Mouse (Mus musculus): Measurements from ENCODE around the gene Pram1.
"Not testable (repeated sequence)": the region's sequence is repeated elsewhere in the genome, so short reads cannot be mapped to it uniquely, and the experiment has no call there.

The Pram1 gene

GRCm38 (mm10) chr17:33637516-33638276 lies at the start of gene Pram1:
TSS of gene Pram1 (plus strand) at chr17:33638056.
- DNase-seq, result no peak

- DNase-seq, result no peak
Measured at GRCm38 (mm10) chr17:33597271-33597670, 40.6 kb upstream of the Pram1 start.

DNA sequence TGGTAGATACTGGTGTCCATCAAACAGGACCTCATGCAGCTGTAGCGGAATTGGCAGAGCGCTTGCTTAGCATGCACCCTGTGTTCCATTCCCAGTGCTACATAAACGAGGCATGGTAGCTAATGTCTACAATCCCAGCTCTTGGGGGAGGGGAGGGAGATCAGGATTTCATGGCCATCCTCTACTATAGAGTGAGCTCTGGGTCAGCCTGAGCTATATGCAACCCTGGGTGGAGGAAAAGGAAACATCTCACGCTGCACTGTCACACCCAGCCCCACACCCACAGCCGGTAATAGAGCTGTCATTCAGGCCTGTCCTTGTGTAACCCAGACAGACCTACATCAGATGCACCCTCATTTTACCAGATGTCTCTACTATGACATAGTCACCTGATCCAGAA lies 39.4 kb upstream of the Pram1 start:
- DNase-seq, result no peak

DNA sequence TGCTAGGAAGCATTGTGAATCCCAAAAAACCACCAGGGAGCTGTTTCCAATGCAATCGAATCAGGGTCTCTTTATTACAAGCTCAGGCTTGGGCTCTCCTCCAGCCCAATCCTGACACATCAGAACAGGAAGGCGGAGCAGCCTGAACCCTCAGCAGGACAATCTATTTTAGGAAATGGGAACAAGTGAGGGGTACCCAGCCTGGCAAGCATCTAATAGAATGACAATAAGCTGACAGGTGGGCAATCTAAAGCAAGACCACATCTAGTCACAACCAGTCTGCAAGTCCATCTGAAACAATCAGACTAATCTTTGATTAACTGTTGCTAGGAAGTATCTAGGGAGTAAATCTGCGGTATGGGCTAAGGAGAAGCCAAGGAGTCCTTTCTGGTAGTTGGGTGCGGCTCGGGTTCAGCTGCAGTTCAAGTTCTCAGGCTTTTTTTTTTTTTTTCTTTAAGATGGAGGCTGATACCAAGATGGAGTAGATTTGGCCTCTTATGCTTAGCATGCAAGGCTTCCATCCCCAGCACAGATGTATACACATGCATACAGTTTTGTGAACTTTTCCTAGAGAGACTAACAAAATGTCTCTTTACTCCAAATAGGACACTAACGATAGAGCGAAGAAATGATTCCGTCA lies 37.9 kb upstream of the Pram1 start:
- DNase-seq, result no peak

- DNase-seq, result no peak
Measured at GRCm38 (mm10) chr17:33600831-33601230, 37.0 kb upstream of the Pram1 start.

- no peak for DNase-seq
Measured at GRCm38 (mm10) chr17:33601947-33602346, 35.9 kb upstream of the Pram1 start.

GRCm38 (mm10) chr17:33607273-33607672 lies 30.6 kb upstream of the Pram1 start:
- no peak for DNase-seq

- no peak for DNase-seq
Measured at GRCm38 (mm10) chr17:33610548-33610947, 27.3 kb upstream of the Pram1 start.

DNA sequence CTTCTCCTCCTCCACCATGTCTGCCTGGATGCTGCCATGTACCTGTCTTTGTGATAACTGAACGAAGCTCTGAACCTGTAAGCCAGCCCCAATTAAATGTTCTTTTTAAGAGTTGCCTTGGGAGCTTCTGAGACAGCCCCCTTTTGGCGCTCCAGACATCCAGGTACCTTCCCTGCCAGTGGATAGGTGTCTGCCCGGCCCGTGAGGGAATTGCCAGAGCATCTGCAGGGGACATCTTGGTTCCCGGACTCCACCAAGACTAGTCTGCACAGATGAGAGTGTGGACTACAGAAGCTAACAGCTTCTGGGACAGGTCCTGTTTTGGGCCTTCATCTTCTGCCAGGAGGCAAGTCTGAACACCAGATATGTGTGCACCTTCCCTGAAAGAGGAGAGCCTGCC lies 24.1 kb upstream of the Pram1 start:
- not testable (repeated sequence) for DNase-seq

DNA sequence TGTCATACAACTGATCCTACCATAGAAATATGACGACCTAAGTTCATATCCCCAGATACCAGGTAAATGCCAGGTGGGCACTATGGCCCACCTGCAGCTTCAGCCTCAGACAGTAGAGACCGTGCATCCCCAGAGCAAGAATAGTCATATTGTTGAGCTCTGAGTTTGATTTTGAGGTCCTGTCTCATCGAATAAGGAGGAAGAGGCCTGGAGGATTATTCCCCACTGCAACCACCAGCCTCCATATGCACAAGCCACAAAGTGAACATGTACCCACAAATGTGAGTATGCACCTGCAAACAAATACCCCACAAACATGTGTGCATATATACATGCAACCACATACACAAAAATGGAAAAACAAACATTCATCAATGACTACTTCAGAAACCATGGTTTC lies 10.6 kb upstream of the Pram1 start:
- no peak for DNase-seq

- DNase-seq, result peak; percentile 91
Measured at GRCm38 (mm10) chr17:33628621-33629486, 9.0 kb upstream of the Pram1 start, which contains the start of gene Zfp414. TSS of gene Zfp414 (plus strand) at chr17:33629090.

DNA sequence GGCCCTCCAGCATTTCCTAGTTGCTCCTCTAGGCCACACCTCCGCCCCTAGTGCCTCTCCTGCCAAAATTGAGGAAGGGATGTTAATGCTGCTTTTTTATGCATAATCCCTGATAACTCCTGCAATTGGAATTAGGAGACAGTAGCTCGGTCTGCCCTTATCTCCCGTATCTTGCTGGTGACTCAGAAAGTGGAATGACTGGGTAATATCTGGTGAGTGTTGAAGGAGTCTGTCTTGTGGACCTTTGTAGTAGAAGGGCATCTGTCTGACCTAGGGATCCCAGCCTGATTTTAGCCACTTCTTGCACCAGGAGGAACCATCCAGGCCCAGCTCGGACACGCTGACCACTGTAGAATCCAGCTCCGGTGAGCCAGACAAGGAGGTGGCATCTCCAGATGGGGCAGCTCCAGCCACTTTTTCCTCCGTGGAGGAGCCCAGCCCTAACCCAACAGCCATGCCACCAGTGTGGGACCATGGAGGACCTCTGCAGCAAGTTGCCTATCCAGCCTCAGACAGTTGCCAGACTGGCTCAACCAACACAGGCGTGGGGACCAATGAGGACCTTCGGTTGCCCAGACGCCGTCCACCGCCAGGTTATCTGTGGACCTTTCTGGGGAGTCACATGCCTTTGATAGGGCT lies 8.2 kb upstream of the Pram1 start:
- no peak for DNase-seq

DNA sequence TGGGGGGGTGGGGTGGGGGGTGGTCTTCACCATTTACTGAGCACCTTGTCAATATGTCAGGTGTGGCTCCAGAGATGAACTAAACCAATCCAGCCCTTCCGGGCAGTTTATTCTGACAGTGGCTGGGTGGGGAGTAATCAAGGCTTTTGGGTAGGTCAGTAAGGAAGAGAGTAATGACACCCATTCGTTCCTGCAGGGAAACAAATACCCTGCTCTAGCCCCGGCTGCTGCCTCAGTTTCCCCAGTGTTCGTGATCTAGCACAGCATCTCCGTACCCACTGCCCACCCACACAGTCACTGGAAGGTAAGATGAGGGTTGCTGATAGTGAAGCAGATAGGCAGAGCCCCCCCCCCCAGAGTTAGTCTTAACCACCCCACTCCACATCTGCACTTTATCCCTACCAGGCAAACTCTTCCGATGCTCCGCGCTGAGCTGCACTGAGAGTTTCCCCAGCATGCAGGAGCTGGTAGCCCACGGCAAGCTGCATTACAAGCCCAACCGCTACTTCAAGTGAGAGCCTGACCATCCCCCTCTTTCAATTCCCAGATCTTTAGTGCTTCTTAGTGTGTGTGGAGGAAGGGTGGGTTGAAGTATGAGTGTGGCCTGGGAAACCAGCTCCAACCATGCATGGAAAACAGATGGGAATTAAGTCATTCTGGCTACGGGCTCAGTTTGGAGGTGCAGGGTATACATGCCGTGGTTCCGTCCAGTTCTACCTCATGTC lies 7.5 kb upstream of the Pram1 start:
- DNase-seq, result no peak

DNA sequence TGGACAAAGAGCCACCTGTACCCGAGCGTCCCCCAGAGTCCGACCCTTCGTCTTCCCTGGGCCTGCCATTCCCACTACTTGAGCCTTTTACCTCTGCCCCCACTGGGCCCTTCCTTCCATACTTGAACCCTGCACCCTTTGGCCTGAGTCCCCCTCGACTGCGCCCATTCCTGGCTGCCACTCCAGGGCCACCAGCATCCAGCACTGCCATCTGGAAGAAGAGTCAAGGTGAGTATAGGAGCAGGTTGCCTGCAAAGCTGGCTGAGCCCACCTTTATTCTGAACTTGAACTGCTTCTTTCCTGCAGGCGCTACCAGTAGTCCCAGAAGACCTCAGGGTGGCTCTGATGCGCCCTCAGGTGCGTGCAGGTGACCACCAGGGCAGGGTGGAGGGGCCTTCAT lies 6.6 kb upstream of the Pram1 start:
- no peak for DNase-seq

DNA sequence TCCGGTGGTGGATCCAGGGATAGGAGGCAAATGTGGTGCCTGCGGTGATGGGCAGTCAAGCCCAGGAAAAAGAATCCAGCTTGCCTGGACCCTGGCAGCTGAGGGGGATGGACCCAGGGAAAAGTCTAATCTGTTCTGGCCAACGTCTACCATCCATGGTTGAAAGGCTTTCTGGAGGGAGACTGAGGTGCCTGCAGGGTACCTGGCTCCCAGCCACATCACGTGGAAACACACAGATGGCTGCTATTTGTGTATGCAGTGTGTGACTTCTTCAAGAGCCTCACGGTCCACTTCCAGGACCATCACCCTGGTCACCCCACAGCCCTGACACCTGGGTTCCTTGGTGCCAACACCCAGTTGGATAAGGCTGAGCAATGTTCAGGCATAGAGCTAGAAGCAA lies 6.1 kb upstream of the Pram1 start:
- no peak for DNase-seq

DNA sequence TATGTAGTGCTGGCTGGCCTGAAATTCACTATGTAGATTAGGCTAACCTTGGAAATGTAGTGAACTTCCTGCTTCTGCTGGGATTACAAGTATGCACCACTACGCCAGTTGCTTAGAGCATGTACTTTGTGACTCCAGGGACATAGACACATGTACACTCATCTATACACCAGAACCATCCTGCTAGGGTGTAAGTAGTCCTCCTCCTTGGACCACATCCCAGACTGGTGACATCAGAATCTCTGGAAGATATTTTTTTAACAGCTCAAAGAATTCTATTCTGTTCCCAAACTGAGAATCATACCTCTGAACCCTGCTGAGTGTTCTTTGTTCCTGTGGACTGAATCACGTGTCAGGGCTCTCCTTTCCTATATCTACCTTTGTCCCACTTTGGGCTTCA lies 818 bp upstream of the Pram1 start:
- DNase-seq, result peak; percentile 75

GRCm38 (mm10) chr17:33639743-33640142 lies 1.9 kb downstream of the Pram1 start:
- no peak for DNase-seq

DNA sequence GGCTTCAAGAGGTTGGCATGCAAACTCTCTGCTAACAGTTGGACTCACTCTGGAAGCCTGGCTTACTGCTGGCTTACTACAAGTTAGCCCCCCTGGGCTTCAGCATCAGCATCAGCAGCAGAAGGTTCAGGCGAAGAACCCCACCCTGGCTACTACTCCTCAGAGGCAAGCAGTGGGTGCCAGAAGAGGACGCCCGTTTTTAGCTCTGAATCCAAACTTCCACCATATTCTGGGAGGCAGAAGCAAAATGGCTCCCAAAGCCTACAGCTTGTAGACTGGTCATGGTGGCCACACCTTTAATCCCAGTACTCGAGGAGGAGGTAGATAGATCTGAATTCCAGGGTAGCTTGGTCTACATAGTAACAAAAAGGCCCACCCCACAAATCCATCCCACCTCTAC lies 6.2 kb downstream of the Pram1 start:
- no peak for DNase-seq

DNA sequence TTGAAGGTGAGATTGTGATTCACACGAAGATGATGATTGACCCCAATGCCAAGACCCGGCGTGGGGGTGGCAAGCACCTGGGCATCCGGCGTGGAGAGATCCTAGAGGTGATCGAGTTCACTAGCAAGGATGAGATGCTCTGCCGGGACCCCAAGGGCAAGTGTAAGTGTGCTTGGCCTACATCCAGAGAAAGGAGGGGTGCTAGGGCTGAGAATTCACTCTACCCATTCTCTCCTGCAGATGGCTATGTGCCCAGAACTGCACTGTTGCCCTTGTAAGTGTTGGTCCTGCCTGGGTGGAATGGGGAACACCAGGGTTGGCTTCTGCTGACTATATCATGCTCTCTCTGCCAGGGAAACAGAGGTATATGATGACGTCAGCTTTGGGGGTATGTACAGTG lies 7.2 kb downstream of the Pram1 start:
- DNase-seq, result no peak

- DNase-seq, result no peak
Measured at GRCm38 (mm10) chr17:33649781-33650475, 12.1 kb downstream of the Pram1 start.

GRCm38 (mm10) chr17:33666813-33667212 lies 29.0 kb downstream of the Pram1 start:
- no peak for DNase-seq

DNA sequence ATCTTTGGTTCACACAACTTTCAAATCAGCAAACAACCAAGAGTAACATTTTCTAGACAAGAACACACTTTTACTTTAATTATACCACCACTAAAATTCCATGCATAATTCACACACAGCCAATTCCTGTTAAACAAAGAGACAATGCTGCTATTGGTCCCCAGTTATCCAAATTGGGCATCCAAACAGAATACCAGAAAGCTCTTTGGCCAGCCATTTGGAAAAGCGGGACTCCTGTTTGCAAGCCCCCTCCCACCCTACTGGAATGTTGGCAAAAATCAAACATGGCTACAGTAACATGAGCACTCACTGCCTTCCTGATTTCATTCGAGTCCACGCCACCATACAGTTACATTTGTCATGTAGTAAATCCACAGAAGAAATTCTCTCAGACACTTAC lies 31.8 kb downstream of the Pram1 start:
- DNase-seq, result no peak
